23 mouse cellular contexts compared by ENCODE assay signal in the genomic region with DNA sequence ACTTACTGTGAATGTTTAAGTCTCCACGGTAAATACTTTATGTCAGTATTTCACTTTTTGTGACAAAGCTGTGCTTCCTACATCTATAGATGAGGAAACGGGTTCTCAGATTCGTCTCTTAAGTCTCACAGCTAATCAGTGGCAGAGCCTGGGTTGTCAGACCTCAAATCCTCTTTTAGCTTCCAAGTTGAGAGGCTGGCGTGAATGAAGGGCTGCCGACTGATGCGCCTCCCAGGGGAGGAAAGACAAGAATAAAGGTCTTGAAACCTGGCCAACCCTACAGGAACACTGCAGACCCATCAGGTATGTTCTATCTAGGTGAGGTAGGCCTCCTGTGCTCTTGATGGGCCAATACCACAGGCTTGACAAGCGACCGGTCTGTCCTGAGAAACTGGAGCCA. TPM values are rescaled to one million over a fixed set of nuclear protein-coding genes. Genes with fewer than 3 reads are reported as not detected.
A peak's percentile ranks its signal among the peaks of the same experiment; 100 is the strongest.
DNase-seq lines count a peak whose midpoint lies in the region; ATAC-seq and TF ChIP-seq lines count a peak whose summit lies in the region.
"Had no signal": no experiment of that assay in that cellular context is flagged by ENCODE, and none has a peak within 500 bp of the region (broad histone marks: within the 10 kb centered on the region; RNA-seq: fewer than 3 reads in every experiment).

No protein-coding gene starts in this region.

- no peak overlapping the region for H3K4me3 ChIP-seq in gastrocnemius, adult 2 months
- H3K4me3 ChIP-seq in heart, embryonic 13.5 days: no peak overlapping the region
- no peak overlapping the region for H3K4me3 ChIP-seq in lung, postnatal 0 days (ENCODE audit: low read depth, low read length)
- no peak overlapping the region for H3K4me3 ChIP-seq in lung, adult 2 months (replicated peaks; ENCODE audit: extremely low read depth, low read depth, low read length)
- H3K4me3 ChIP-seq in myocyte: peak overlapping the region; percentile 60
- H3K4me3 ChIP-seq: forebrain, embryonic 12.5 days; limb, embryonic 12.5 days; neural tube, embryonic 15.5 days had no signal

- H3K9ac ChIP-seq in heart, embryonic 13.5 days: no peak overlapping the region
- no peak overlapping the region for H3K9ac ChIP-seq in lung, postnatal 0 days (replicated peaks; ENCODE audit: low read depth)
- H3K9ac ChIP-seq: forebrain, embryonic 12.5 days; hindbrain, embryonic 14.5 days; limb, embryonic 12.5 days; liver, postnatal 0 days; neural tube, embryonic 15.5 days had no signal

- no peak overlapping the region for H3ac ChIP-seq in myocyte (ENCODE audit: control insufficient read depth, insufficient read length)

- no peak for TF ChIP-seq EP300 in lung, postnatal 0 days (IDR thresholded peaks at IDR 0.05)

- no peak for DNase-seq in gastrocnemius, adult 2 months
- DNase-seq in gastrocnemius, postnatal 14 days: no peak
- no peak for DNase-seq in heart, adult 8-10 months (ENCODE audit: low spot score)
- no peak for DNase-seq in lung, postnatal 0 days (ENCODE audit: low spot score)
- no peak for DNase-seq in lung, adult 2 months
- no peak for DNase-seq in urinary bladder, postnatal 10 days (ENCODE audit: low spot score)
- DNase-seq: adrenal gland, adult 8-10 months; cerebellum, adult 18-20 months; cerebellum, postnatal 14 days; lung, postnatal 36 days; right cerebral cortex, adult 18-20 months; right cerebral cortex, postnatal 4 days; thymus, adult 18-20 months; thymus, postnatal 36 days had no signal

- H3K4me1 ChIP-seq in heart, embryonic 13.5 days: peaks cover 33% of the 10 kb centered on the region
- peaks cover 12% of the 10 kb centered on the region; the same call in 1 of the 2 replicates for H3K4me1 ChIP-seq in lung, postnatal 0 days (ENCODE audit: insufficient read depth, low read depth, low read length)
- peaks cover 5% of the 10 kb centered on the region for H3K4me1 ChIP-seq in lung, adult 2 months (ENCODE audit: control insufficient read depth, insufficient read depth, low read length)
- H3K4me1 ChIP-seq: neural tube, embryonic 15.5 days had no signal

- no peaks in the 10 kb centered on the region for H3K27me3 ChIP-seq in heart, embryonic 13.5 days (replicated peaks)
- no peaks in the 10 kb centered on the region for H3K27me3 ChIP-seq in lung, postnatal 0 days (replicated peaks; ENCODE audit: insufficient read depth, low read length)
- H3K27me3 ChIP-seq in myocyte (ENCODE audit: control insufficient read depth, insufficient read depth, insufficient read length): no peaks in the 10 kb centered on the region
- H3K27me3 ChIP-seq: forebrain, embryonic 12.5 days; limb, embryonic 12.5 days; neural tube, embryonic 15.5 days; Patski had no signal

- TF ChIP-seq CTCF in gastrocnemius, adult 2 months (IDR thresholded peaks at IDR 0.05): no peak
- no peak for TF ChIP-seq CTCF in lung, postnatal 0 days (IDR thresholded peaks at IDR 0.05)
- no peak for TF ChIP-seq CTCF in lung, adult 2 months (IDR thresholded peaks at IDR 0.05; ENCODE audit: insufficient read depth, low read length)

- peaks cover 7% of the 10 kb centered on the region; the same call in 1 of the 2 replicates for H3K9me3 ChIP-seq in heart, embryonic 13.5 days
- H3K9me3 ChIP-seq in lung, postnatal 0 days (ENCODE audit: low read length): no peaks in the 10 kb centered on the region
- H3K9me3 ChIP-seq: forebrain, embryonic 12.5 days; neural tube, embryonic 15.5 days had no signal

- peaks cover 24% of the 10 kb centered on the region for H3K36me3 ChIP-seq in heart, embryonic 13.5 days
- H3K36me3 ChIP-seq in lung, postnatal 0 days (ENCODE audit: insufficient read depth, low read length): peaks cover 2% of the 10 kb centered on the region; the same call in 1 of the 2 replicates
- H3K36me3 ChIP-seq in myocyte (ENCODE audit: control insufficient read depth, insufficient read depth): peaks cover 17% of the 10 kb centered on the region
- H3K36me3 ChIP-seq: forebrain, embryonic 12.5 days; limb, embryonic 12.5 days; neural tube, embryonic 15.5 days had no signal

- intact Hi-C loops in gastrocnemius, adult 2 months (cut with DNase I): no loop called here
- intact Hi-C loops in gastrocnemius, postnatal 14 days (cut with DNase I; ENCODE audit: low total_unique reads): no loop called here

- H3K79me2 ChIP-seq in myocyte (ENCODE audit: control insufficient read depth, insufficient read depth): peaks cover 25% of the 10 kb centered on the region

- H3K27ac ChIP-seq in gastrocnemius, adult 2 months: peak overlapping the region; percentile 86
- H3K27ac ChIP-seq in heart, embryonic 13.5 days (replicated peaks): peak overlapping the region; percentile 89
- H3K27ac ChIP-seq in lung, postnatal 0 days (ENCODE audit: low read length): peak overlapping the region; percentile 79
- H3K27ac ChIP-seq: forebrain, embryonic 12.5 days; hindbrain, embryonic 14.5 days; neural tube, embryonic 15.5 days had no signal

- 80% methylated on average over 8 of the region's 8 CpGs for WGBS in heart, embryonic 13.5 days
- 81% methylated on average over 8 of the region's 8 CpGs for WGBS in lung, postnatal 0 days
- 86% methylated on average over 8 of the region's 8 CpGs for WGBS in lung, adult 2 months

- no peak for ATAC-seq in heart, embryonic 13.5 days (ENCODE audit: extremely low read depth, insufficient number of reproducible peaks, low FRiP score, low TSS enrichment)
- ATAC-seq in lung, postnatal 0 days: no peak

- no peak for TF ChIP-seq POLR2A in lung, adult 2 months (IDR thresholded peaks at IDR 0.05; ENCODE audit: borderline replicate concordance, extremely low read depth, low read depth, low read length)
- TF ChIP-seq POLR2A in myocyte (IDR thresholded peaks at IDR 0.05; ENCODE audit: insufficient read length, low read depth): no peak

- H3K4me2 ChIP-seq in heart, embryonic 13.5 days: no peak overlapping the region
- H3K4me2 ChIP-seq in lung, postnatal 0 days (replicated peaks; ENCODE audit: low read depth, low read length): no peak overlapping the region
- peak overlapping the region; percentile 78 for H3K4me2 ChIP-seq in myocyte (ENCODE audit: low read depth)
- H3K4me2 ChIP-seq: forebrain, embryonic 12.5 days; hindbrain, embryonic 14.5 days; limb, embryonic 12.5 days; liver, embryonic 11.5 days; neural tube, embryonic 15.5 days had no signal

TF ChIP-seq in myocyte, 11 proteins besides CTCF, POLR2A, EP300 and RAD21:
- TF ChIP-seq REST (IDR thresholded peaks at IDR 0.05; ENCODE audit: insufficient read depth, insufficient read length): no peak
- no peak for TF ChIP-seq USF1 (IDR thresholded peaks at IDR 0.05; ENCODE audit: low read depth)
- no peak for TF ChIP-seq MYOD1 (IDR thresholded peaks at IDR 0.05; ENCODE audit: control insufficient read depth in 1 of 3, insufficient read length in 2 of 3, low read depth in 2 of 3)
- no peak for TF ChIP-seq TCF3 (IDR thresholded peaks at IDR 0.05; ENCODE audit: insufficient read length, low read depth)
- TF ChIP-seq POLR2AphosphoS2 (IDR thresholded peaks at IDR 0.05; ENCODE audit: insufficient read length, low read depth): no peak
- no peak for TF ChIP-seq SRF (IDR thresholded peaks at IDR 0.05; ENCODE audit: control insufficient read depth, insufficient read length, low read depth)
- TF ChIP-seq CEBPB (IDR thresholded peaks at IDR 0.05; ENCODE audit: insufficient read depth, poor library complexity, severe bottlenecking): no peak
- no peak for TF ChIP-seq MAX (IDR thresholded peaks at IDR 0.05; ENCODE audit: low read depth)
- TF ChIP-seq TCF12 (IDR thresholded peaks at IDR 0.05; ENCODE audit: insufficient read depth, poor library complexity, severe bottlenecking): no peak
- TF ChIP-seq MYOG (IDR thresholded peaks at IDR 0.05; ENCODE audit: control insufficient read depth in 1 of 3, insufficient read depth in 1 of 3, insufficient read length in 2 of 3, low read depth in 2 of 3): no peak
- no peak for TF ChIP-seq E2F4 (IDR thresholded peaks at IDR 0.05; ENCODE audit: insufficient read depth)

RNA-seq across cellular contexts. Expression of a gene that starts 0.8 kb away (rescaled TPM):
- total RNA-seq in gastrocnemius, adult 2 months (2021): 10 to 100 TPM; 22.9 to 33.8 TPM
- 10 to 100 TPM; 12.9 to 14.6 TPM for total RNA-seq in gastrocnemius, postnatal 14 days (2021)
- 27.1 and 31.3 TPM in 2 replicates for polyA plus RNA-seq in heart, embryonic 13.5 days (2015; fragmentation: Nextera tagmentation; extraction: Ambion mirVana)
- total RNA-seq in heart, adult 8-10 months (2022): 10 to 100 TPM; 38.8 to 42.4 (median 40.8) TPM
- 31.8 and 32.5 TPM in 2 replicates for polyA plus RNA-seq in lung, postnatal 0 days (2015; fragmentation: Nextera tagmentation; extraction: Ambion mirVana)
- 15.0 and 16.1 TPM in 2 replicates for polyA plus RNA-seq in lung, adult 2 months (2012; rRNA removed)
- polyA plus RNA-seq in myocyte (2012; fragmentation: generic; extraction: Trizol): 9.1 TPM
